Mouse (Mus musculus) small intestine, adult 2 months (tissue): Measurements from ENCODE around the gene Ddx25. TPM values are rescaled to one million over a fixed set of nuclear protein-coding genes. Genes with fewer than 3 reads are reported as not detected.

ENCODE experiments used
- H3K27ac ChIP-seq: fragments of 200-500 bp; 2 replicates; pipeline ENCODE4 v1.5.1; 2012; ENCODE audit warnings: low read depth, low read length, control low read depth, inconsistent platforms; ENCODE audit not compliant: insufficient read depth
- H3K27me3 ChIP-seq: fragments of 200-500 bp; 2 replicates; pipeline ENCODE4 v1.6.1; 2012; ENCODE audit warnings: mild to moderate bottlenecking, moderate library complexity, low read length, inconsistent platforms; ENCODE audit not compliant: control insufficient read depth, insufficient read depth
- H3K36me3 ChIP-seq: fragments of 200-500 bp; 2 replicates; pipeline ENCODE4 v1.6.1; 2012; ENCODE audit warnings: mild to moderate bottlenecking, low read length, control low read depth, inconsistent platforms; ENCODE audit not compliant: control insufficient read depth, insufficient read depth
- H3K4me1 ChIP-seq: fragments of 200-500 bp; 2 replicates; pipeline ENCODE4 v1.6.1; 2012; ENCODE audit warnings: low read length, inconsistent platforms, mixed read lengths; ENCODE audit not compliant: control insufficient read depth, insufficient read depth, insufficient read length
- H3K4me3 ChIP-seq: fragments of 200-500 bp; 2 replicates; pipeline ENCODE4 v1.5.1; 2012; ENCODE audit warnings: low read depth, mild to moderate bottlenecking, control low read depth, inconsistent platforms, low read length, moderate library complexity
- CTCF ChIP-seq: fragments of 200-500 bp; IDR thresholded peaks from 2 replicates; pipeline ENCODE4 v1.5.1; 2012; ENCODE audit warnings: low read depth, mild to moderate bottlenecking, control low read depth, inconsistent platforms, low read length, moderate library complexity, mixed read lengths; ENCODE audit not compliant: insufficient replicate concordance, insufficient read length; ENCODE audit errors: extremely low read depth
- POLR2A ChIP-seq: fragments of 200-500 bp; IDR thresholded peaks from 2 replicates; pipeline ENCODE4 v1.6.1; 2012; ENCODE audit warnings: low read depth, mild to moderate bottlenecking, control low read depth, inconsistent platforms, low read length, moderate library complexity
- WGBS: fragments of 180-500 bp; shearing (Covaris S2); methylation state at CpG from one replicate; pipeline ENCODE4 v1.1.7; 2018; 5-methylcytosine and 5-hydroxymethylcytosine counted together
- polyA plus RNA-seq: library from polyadenylated mRNA; depleted of rRNA; stranded (reverse); fragments of >200 nt; gene quantifications from 2 replicates; pipeline ENCODE4 v1.2.3, GENCODE M21; 2012; rRNA removed

The Ddx25 gene
- polyA plus RNA-seq: 0.01 TPM in 1 of 2 replicates, not detected in the other

DNA sequence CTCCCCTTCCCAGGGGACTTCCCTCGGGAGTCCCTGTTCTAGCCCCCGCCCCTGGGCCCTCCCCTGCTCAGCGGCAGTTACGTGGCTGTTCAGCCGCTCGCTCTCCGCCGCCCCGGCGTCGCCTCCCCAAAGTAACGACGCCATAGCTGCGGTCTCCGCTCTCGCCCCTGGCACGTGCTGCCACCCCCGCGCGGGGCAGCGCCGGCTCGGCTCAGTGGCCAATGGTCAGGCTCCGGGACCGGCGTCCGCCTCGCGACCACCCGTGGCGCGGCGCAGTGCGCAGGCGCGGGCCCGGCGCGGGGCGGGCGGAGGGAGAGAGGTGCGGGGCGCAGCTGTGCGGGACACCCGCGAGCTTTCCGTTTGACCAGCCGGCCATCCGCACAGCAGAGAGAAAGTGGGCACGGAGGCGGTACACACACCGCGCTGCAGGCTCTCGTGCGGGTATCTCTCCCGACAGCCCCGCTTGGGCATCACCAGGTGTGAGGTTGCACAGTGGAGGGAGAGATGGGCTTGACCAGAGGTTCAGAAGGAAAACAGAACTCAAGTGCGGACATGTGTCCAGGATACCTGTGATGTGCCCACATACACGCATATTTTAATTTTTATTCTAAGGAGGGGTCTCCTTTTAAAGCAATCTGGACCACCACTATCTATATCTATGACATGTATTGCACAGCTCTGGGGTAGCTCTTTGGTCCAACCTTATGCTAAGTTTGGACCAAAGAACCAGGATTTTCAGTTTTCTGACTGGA lies at the start of gene Ddx25, which contains the start of gene Pus3:
Gene Ddx25 (minus strand): TSS at position 272 of the 752 bp plus-strand sequence.
Gene Pus3 (plus strand): TSS at position 339 of the 752 bp plus-strand sequence.
- no peak for TF ChIP-seq CTCF
- TF ChIP-seq POLR2A: no peak
- Histone ChIP-seq H3K4me3 (peak within 1 kb of the TSS; percentile 65), H3K27ac (no peak within 1 kb of the TSS), H3K27me3 (peaks cover 16% of the 10 kb centered on the region), H3K36me3 (peaks cover 7% of the 10 kb centered on the region), H3K4me1 (peaks cover 7% of the 10 kb centered on the region)
- 2% methylated on average over 59 of the region's 59 CpGs for WGBS

GRCm38 (mm10) chr9:35607647-35608405 lies 49.5 kb upstream of the Ddx25 start:
- Histone ChIP-seq H3K36me3 (no peaks in the 10 kb centered on the region), H3K4me1 (no peaks in the 10 kb centered on the region), H3K27me3 (no peaks in the 10 kb centered on the region), H3K27ac (no peak overlapping the region), H3K4me3 (no peak overlapping the region)
- TF ChIP-seq CTCF (no peak), POLR2A (no peak)
- WGBS: 65% methylated on average over 8 of the region's 8 CpGs

DNA sequence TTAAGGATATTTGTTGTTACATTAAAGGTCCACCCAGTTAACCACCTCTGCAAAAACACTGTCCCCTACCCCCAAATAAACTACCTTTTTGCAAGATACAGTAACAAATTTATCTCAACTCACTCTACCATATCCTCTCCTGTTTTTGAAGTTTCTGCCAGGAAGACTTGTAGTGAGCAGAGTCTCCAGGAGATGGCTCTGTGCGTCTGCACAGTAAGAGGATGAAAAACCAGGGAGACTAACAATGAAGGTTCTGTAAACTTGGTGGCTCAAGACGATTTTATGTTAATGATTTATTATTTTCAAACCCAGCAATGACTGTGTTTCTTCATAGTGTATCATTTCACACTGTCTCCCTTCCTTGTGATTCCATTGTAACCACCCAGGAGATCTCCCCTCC lies 34.6 kb upstream of the Ddx25 start:
- WGBS: 6% methylated on average over 2 of the region's 2 CpGs
- Histone ChIP-seq H3K27me3 (no peaks in the 10 kb centered on the region), H3K36me3 (no peaks in the 10 kb centered on the region), H3K4me1 (no peaks in the 10 kb centered on the region), H3K27ac (no peak overlapping the region), H3K4me3 (no peak overlapping the region)
- no peak for TF ChIP-seq POLR2A
- TF ChIP-seq CTCF: no peak

DNA sequence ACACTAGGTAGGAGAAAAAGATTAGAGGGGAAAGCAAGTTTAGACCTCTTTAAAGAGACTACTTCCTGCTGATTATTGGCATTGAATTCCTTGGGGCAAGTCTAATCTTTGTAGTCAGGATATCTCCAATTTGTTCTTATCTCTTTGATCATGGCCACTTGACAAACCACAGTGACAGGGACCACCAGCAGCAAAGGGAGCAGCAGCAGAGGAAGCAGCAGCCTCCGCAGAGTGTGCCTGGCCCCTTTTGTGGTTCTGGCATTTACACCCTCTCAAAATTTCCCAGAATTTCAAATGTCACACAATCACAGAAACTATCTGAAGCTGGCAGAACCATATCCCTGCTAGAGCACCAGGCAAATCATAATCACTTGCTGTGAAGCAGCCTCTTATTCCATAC lies 29.3 kb upstream of the Ddx25 start:
- H3K4me3 ChIP-seq: no peak overlapping the region
- 68% methylated on average over 1 of the region's 1 CpGs for WGBS

GRCm38 (mm10) chr9:35574416-35574815 lies 16.1 kb upstream of the Ddx25 start:
- H3K4me1 ChIP-seq: no peaks in the 10 kb centered on the region
- H3K27ac ChIP-seq: no peak overlapping the region
- H3K27me3 ChIP-seq: peaks cover 4% of the 10 kb centered on the region
- WGBS: 8% methylated on average over 32 of the region's 32 CpGs
- no peaks in the 10 kb centered on the region for H3K36me3 ChIP-seq
- TF ChIP-seq CTCF (no peak), POLR2A (no peak)
- no peak overlapping the region for H3K4me3 ChIP-seq

More for the DNA sequence above, 29.3 kb upstream of the Ddx25 start:
- Histone ChIP-seq H3K36me3 (no peaks in the 10 kb centered on the region), H3K27me3 (no peaks in the 10 kb centered on the region), H3K4me1 (no peaks in the 10 kb centered on the region), H3K27ac (no peak overlapping the region)
- TF ChIP-seq POLR2A (no peak), CTCF (no peak)

GRCm38 (mm10) chr9:35570663-35571062 lies 12.3 kb upstream of the Ddx25 start:
- Histone ChIP-seq H3K4me3 (peak overlapping the region; percentile 95; the same call in 1 of the 2 replicates), H3K27me3 (peaks cover 4% of the 10 kb centered on the region), H3K27ac (no peak overlapping the region), H3K4me1 (no peaks in the 10 kb centered on the region), H3K36me3 (peaks cover 14% of the 10 kb centered on the region)
- 9% methylated on average over 5 of the region's 5 CpGs for WGBS
- TF ChIP-seq CTCF: no peak
- no peak for TF ChIP-seq POLR2A
